Mouse (Mus musculus): ENCODE results near the gene Irf5. TPM values are rescaled to one million over a fixed set of nuclear protein-coding genes. Genes with fewer than 3 reads are reported as not detected.

Gene Irf5
- polyA plus RNA-seq, 1 experiment from 2014 or later = 9.3 TPM

DNA sequence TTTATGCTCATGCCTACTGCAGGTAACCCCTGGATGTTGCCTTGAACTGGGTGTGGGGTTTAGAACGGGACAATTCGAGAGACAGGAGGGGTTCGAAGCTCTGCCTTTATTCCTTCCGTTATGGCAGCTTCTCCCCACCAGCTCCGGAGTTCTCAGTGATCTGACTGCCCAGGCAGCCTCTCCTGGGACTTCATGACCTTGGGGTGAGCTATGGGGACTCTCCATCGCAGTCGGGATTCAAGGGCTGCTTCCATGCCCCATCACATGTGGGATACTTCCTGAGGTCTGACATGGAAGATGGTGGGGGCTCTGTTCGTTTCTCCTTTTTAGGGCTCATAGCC is 1.7 kb downstream of the Irf5 start:
- H3K27me3 ChIP-seq (ENCODE audit: control insufficient read depth, insufficient read depth, low read length) = no peaks in the 10 kb centered on the region
- H3K4me3 ChIP-seq (ENCODE audit: low read depth, low read length) = peak overlapping the region; percentile 63
- no peaks in the 10 kb centered on the region for H3K36me3 ChIP-seq (ENCODE audit: control insufficient read depth, insufficient read depth, low read length)
- no peak for ATAC-seq (ENCODE audit: low FRiP score, low TSS enrichment)
- 14% methylated on average over 8 of the region's 8 CpGs for WGBS
- peaks cover 7% of the 10 kb centered on the region for H3K4me1 ChIP-seq (replicated peaks; ENCODE audit: control insufficient read depth, insufficient read depth)
- TF ChIP-seq EP300 (optimal IDR thresholded peaks at IDR 0.05) = no peak
- no peak; the same call in 1 of the 2 replicates for TF ChIP-seq CTCF (IDR thresholded peaks at IDR 0.05; ENCODE audit: low read depth)
- peak overlapping the region; percentile 98 for H3K4me2 ChIP-seq (replicated peaks; ENCODE audit: low read depth)
- DNase-seq (ENCODE audit: low spot score) = no peak
- H3K27ac ChIP-seq (replicated peaks) = no peak overlapping the region
- H3K9ac ChIP-seq (ENCODE audit: low read length) = no peak overlapping the region
- no peaks in the 10 kb centered on the region for H3K9me3 ChIP-seq (ENCODE audit: control insufficient read depth, low read length)

- TF ChIP-seq CTCF (IDR thresholded peaks at IDR 0.05; ENCODE audit: low read depth) (no peak), EP300 (optimal IDR thresholded peaks at IDR 0.05) (no peak)
- no peak for DNase-seq (ENCODE audit: low spot score)
- Histone ChIP-seq H3K4me2 (replicated peaks; ENCODE audit: low read depth) (peak overlapping the region; percentile 98), H3K4me1 (replicated peaks; ENCODE audit: control insufficient read depth, insufficient read depth) (peaks cover 7% of the 10 kb centered on the region), H3K27ac (replicated peaks) (no peak overlapping the region), H3K36me3 (ENCODE audit: control insufficient read depth, insufficient read depth, low read length) (no peaks in the 10 kb centered on the region), H3K9me3 (ENCODE audit: control insufficient read depth, low read length) (no peaks in the 10 kb centered on the region), H3K27me3 (ENCODE audit: control insufficient read depth, insufficient read depth, low read length) (no peaks in the 10 kb centered on the region), H3K9ac (ENCODE audit: low read length) (no peak overlapping the region), H3K4me3 (ENCODE audit: low read depth, low read length) (peak overlapping the region; percentile 63; the same call in 1 of the 2 replicates)
- WGBS = 28% methylated on average over 13 of the region's 13 CpGs
- no peak for ATAC-seq (ENCODE audit: low FRiP score, low TSS enrichment)
Observed at GRCm38 (mm10) chr6:29528561-29529443, 2.4 kb downstream of the Irf5 start.

GRCm38 (mm10) chr6:29529444-29529820 is 3.0 kb downstream of the Irf5 start:
- DNase-seq (ENCODE audit: low spot score) (no peak), ATAC-seq (ENCODE audit: low FRiP score, low TSS enrichment) (no peak)
- peaks cover 7% of the 10 kb centered on the region for H3K4me1 ChIP-seq (replicated peaks; ENCODE audit: control insufficient read depth, insufficient read depth)
- H3K4me2 ChIP-seq (replicated peaks; ENCODE audit: low read depth) = 0 out of 2 replicates have a peak overlapping the region, but pooled peaks have one; percentile 12
- H3K27me3 ChIP-seq (ENCODE audit: control insufficient read depth, insufficient read depth, low read length) = no peaks in the 10 kb centered on the region
- no peak for TF ChIP-seq CTCF (IDR thresholded peaks at IDR 0.05; ENCODE audit: low read depth)
- no peak for TF ChIP-seq EP300 (optimal IDR thresholded peaks at IDR 0.05)
- H3K9me3 ChIP-seq (ENCODE audit: control insufficient read depth, low read length) = no peaks in the 10 kb centered on the region
- H3K36me3 ChIP-seq (ENCODE audit: control insufficient read depth, insufficient read depth, low read length) = no peaks in the 10 kb centered on the region
- no peak overlapping the region for H3K9ac ChIP-seq (ENCODE audit: low read length)
- H3K27ac ChIP-seq (replicated peaks) = no peak overlapping the region
- H3K4me3 ChIP-seq (ENCODE audit: low read depth, low read length) = no peak overlapping the region
- 25% methylated on average over 2 of the region's 2 CpGs for WGBS

DNA sequence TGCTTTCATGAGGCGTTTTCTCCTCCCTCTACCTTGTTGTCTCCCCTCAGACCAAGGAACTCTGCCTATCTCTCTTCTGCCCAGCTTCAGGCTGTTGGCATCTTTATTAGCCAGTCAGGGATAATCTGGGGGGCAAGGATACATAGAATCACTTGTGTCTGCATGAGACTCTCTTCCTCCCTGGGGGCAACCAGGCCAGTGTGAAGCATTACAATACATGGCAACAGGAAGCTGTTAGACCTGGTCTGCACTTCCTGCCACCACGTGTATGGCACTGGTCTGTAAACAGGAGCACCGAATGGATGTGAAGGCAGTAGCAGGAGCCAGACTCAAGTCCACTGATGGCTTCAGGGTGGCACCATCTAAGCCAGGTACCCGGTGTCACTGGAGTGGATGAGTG is 3.6 kb downstream of the Irf5 start:
- TF ChIP-seq EP300 (optimal IDR thresholded peaks at IDR 0.05) = no peak
- TF ChIP-seq CTCF (IDR thresholded peaks at IDR 0.05; ENCODE audit: low read depth) = no peak
- no peaks in the 10 kb centered on the region for H3K27me3 ChIP-seq (ENCODE audit: control insufficient read depth, insufficient read depth, low read length)

DNA sequence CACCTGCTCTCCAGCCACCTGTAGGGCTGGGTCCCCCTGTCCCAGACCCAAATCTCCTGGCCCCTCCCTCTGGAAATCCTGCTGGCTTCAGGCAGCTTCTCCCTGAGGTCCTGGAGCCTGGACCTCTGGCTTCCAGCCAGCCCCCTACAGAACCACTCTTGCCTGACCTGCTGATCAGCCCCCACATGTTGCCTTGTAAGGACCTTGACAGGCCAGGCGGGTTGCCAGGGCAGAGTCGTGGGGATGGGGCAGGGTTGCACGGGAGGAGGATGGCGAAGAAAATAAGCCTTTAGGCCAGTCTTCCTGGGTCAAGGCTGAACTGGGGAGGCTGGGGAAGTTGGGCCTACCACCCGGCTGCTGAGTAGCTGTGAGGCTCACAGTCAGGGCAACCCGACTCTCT is 8.9 kb downstream of the Irf5 start:
- WGBS = 62% methylated on average over 6 of the region's 6 CpGs
- Histone ChIP-seq H3K9ac (ENCODE audit: low read length) (no peak overlapping the region), H3K4me3 (ENCODE audit: low read depth, low read length) (no peak overlapping the region), H3K9me3 (ENCODE audit: control insufficient read depth, low read length) (no peaks in the 10 kb centered on the region), H3K27me3 (ENCODE audit: control insufficient read depth, insufficient read depth, low read length) (no peaks in the 10 kb centered on the region), H3K36me3 (ENCODE audit: control insufficient read depth, insufficient read depth, low read length) (no peaks in the 10 kb centered on the region), H3K4me2 (replicated peaks; ENCODE audit: low read depth) (no peak overlapping the region), H3K27ac (replicated peaks) (no peak overlapping the region), H3K4me1 (replicated peaks; ENCODE audit: control insufficient read depth, insufficient read depth) (no peaks in the 10 kb centered on the region)
- peak; percentile 27 for ATAC-seq (ENCODE audit: low FRiP score, low TSS enrichment)
- no peak for TF ChIP-seq CTCF (IDR thresholded peaks at IDR 0.05; ENCODE audit: low read depth)
- TF ChIP-seq EP300 (optimal IDR thresholded peaks at IDR 0.05) = no peak
- no peak for DNase-seq (ENCODE audit: low spot score)

More for the DNA sequence above, 3.6 kb downstream of the Irf5 start:
- no peak overlapping the region for H3K27ac ChIP-seq (replicated peaks)
- H3K4me2 ChIP-seq (replicated peaks; ENCODE audit: low read depth) = no peak overlapping the region
- H3K4me3 ChIP-seq (ENCODE audit: low read depth, low read length) = no peak overlapping the region
- no peaks in the 10 kb centered on the region for H3K9me3 ChIP-seq (ENCODE audit: control insufficient read depth, low read length)
- ATAC-seq (ENCODE audit: low FRiP score, low TSS enrichment) = no peak
- H3K9ac ChIP-seq (ENCODE audit: low read length) = no peak overlapping the region
- H3K4me1 ChIP-seq (replicated peaks; ENCODE audit: control insufficient read depth, insufficient read depth) = peaks cover 7% of the 10 kb centered on the region
- WGBS = 57% methylated on average over 4 of the region's 4 CpGs
- H3K36me3 ChIP-seq (ENCODE audit: control insufficient read depth, insufficient read depth, low read length) = no peaks in the 10 kb centered on the region
- no peak for DNase-seq (ENCODE audit: low spot score)

DNA sequence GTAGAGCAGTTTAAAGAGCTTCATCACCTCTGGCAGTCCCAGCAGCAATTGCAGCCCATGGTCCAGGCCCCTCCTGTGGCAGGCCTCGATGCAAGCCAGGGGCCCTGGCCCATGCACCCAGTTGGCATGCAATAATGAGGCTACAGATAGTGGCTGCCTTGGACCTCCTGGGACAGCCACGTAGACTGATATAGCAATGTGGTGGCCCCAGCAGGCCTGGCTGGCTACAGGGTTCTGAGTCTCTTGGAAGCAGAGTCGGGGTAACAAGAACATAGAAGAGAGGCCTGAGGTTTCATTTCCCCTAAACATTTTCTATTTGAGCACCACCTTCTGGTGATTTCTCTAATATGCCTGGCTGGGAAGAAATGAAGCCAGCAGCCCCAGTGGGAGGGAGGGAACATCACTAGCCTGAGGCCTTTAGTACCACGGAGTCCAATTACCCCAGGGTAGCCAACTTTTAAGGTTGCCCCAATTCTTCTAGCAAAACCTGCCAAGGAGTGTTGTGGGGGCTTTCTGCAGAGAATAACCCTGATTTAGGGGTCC is 10.3 kb downstream of the Irf5 start:
- H3K4me3 ChIP-seq (ENCODE audit: low read depth, low read length) = no peak overlapping the region
- no peak overlapping the region for H3K27ac ChIP-seq (replicated peaks)
- ATAC-seq (ENCODE audit: low FRiP score, low TSS enrichment) = no peak
- no peaks in the 10 kb centered on the region for H3K27me3 ChIP-seq (ENCODE audit: control insufficient read depth, insufficient read depth, low read length)
- 61% methylated on average over 4 of the region's 4 CpGs for WGBS
- no peak overlapping the region for H3K9ac ChIP-seq (ENCODE audit: low read length)
- no peak overlapping the region for H3K4me2 ChIP-seq (replicated peaks; ENCODE audit: low read depth)
- peak; percentile 61 for TF ChIP-seq CTCF (IDR thresholded peaks at IDR 0.05; ENCODE audit: low read depth)
- no peak for TF ChIP-seq EP300 (optimal IDR thresholded peaks at IDR 0.05)
- no peaks in the 10 kb centered on the region for H3K36me3 ChIP-seq (ENCODE audit: control insufficient read depth, insufficient read depth, low read length)
- no peaks in the 10 kb centered on the region for H3K4me1 ChIP-seq (replicated peaks; ENCODE audit: control insufficient read depth, insufficient read depth)
- no peaks in the 10 kb centered on the region for H3K9me3 ChIP-seq (ENCODE audit: control insufficient read depth, low read length)
- DNase-seq (ENCODE audit: low spot score) = no peak
